Mouse (Mus musculus): Measurements from ENCODE around the gene Lif. TPM values are rescaled to one million over a fixed set of nuclear protein-coding genes. Genes with fewer than 3 reads are reported as not detected.

Lif gene
- total RNA-seq (2023), result 1 to 10 TPM in 1 of 2 experiments, under 1 TPM in 1; 0.77 to 1.3 TPM

DNA sequence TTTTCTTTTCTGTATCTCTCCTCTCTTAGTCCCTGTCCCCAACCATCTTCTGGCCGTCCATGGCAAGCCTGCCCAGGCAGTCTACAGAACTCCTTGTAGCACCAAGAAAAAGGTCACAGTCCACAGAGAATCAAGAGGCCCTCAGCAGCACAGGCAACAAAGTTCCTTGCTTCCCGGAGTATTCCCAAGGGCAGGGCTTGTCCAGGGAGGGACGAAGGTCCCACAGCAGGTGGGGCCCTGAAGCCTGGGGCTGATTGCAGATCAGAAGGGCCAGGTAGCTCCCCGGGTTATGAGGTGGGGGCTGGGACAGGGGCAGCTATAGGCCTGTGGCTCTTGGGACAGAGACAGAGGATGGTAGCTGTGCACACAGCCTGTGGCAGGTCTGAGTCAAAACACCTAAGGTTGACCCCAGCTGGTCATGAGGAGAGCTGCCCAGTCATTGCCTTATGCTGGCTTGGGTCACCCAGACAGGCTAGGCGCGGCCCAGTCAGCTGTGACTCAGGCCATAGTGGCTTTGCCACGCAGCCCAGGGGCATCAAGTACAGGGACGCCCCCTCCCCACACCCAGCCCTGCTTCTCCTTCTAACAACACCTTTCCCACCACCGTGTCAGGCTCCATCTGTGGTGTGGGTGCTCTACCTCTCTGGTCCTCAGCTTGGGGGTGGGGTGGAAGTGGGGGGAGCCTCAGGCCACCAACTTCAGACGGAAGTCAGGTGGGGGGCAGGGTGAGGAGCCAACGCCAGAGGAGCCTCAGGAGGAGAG lies at the start of gene Lif:
Gene Lif (plus strand): TSS at position 712 of the 762 bp plus-strand sequence.

DNA sequence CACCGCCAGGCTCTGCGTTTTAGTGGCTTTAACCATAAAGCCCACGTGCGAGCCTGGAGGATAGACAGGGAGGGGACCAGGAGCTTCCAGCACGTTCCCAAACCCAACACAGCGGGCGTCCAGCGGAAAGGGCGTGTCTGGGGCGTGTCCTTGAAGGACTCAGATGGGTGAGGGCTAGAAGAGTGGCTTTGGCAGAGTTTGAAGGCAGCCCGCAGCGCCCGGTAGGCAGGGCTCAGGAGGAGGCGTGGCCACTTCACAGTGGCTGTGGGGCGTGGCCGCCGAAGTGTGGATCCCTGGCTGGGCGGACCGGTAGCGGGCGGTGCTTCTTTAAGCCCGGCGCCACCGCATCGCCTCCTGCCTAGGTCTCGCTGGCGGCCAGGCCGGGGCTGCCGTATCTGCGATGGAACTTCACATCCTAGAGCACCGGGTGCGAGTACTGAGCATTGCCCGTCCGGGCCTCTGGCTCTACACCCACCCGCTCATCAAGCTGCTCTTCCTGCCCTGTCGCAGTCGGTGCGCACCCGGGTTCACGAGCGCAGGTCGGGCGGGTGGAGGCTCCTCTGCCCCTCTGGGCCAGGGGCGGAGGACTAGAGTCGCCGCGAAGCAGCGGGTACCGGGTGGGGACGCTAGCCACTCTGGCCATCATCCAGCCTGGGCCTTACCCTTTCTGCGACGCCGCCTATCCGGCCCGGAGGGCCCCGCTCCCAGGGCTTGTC lies 39.3 kb upstream of the Lif start, which contains the start of gene Castor1:
Gene Castor1 (plus strand): TSS at position 312 of the 716 bp plus-strand sequence.

DNA sequence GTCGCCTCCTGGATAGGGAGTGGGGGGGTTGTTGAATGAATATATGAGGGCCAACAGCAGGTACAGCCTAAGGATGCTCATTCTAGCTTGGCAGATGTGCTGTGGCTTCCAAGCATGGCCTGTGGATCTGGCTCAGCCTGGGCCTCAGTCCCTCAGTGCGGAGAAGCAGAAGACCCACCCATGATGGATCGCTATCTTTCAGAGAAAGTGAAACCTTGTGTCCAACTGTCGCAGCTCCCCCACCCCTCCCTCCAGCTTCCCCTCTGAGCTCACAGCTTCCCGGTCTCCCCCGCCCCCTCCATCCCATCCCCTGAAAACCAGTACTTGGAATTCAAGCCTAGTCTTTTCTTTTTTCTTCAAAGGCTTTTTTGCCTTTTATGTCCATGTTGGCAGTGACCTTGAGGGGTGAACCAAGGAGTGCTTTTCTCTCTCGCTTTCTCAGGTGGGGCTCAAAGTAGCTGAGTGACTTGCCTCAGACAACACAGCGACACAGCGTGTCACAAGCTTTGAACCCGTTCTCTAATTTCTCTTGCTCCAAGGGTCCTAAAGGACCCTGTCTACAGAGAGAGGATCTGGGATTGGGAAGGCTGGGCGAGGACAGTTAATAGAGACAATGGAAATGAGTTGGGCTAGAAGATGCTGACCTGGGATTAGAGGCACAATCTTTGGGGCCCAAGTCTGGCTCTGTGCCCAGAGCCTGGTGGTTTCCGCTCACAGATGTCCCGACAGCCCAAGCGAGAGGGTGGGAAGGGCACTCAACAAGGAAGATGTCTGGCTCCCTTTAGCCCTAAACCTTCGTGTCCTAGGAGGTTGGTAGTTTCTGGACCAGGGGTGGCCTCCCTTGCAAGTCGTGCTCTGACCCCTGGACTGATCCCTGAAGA lies 21.5 kb upstream of the Lif start, which contains the start of gene Osm:
Gene Osm (plus strand): TSS at position 756 of the 881 bp plus-strand sequence.

Other genes starting within 250 kb of the Lif start
- gene Sec14l4, start 226.1 kb upstream of the Lif start, total RNA-seq (2023), result not detected
- not detected for gene Sec14l3, start 192.7 kb upstream of the Lif start, total RNA-seq (2023)
- gene Mtfp1, start 162.1 kb upstream of the Lif start, total RNA-seq (2023), result 1 to 10 TPM; 1.3 to 1.6 TPM
- gene Sec14l2, start 134.1 kb upstream of the Lif start, total RNA-seq (2023), result 1 to 10 TPM; 1.4 to 1.5 TPM
- 10 to 100 TPM; 23.2 to 26.3 TPM for gene Rnf215, start 122.4 kb upstream of the Lif start, total RNA-seq (2023)
- 1 to 10 TPM; 5.7 to 7.2 TPM for gene Ccdc157, start 97.3 kb upstream of the Lif start, total RNA-seq (2023)
- 10 to 100 TPM; 51.6 to 67.0 TPM for gene Sf3a1, start 97.2 kb upstream of the Lif start, total RNA-seq (2023)
- 10 to 100 TPM; 60.5 to 64.0 TPM for gene Tbc1d10a, start 70.8 kb upstream of the Lif start, total RNA-seq (2023)
- 10 to 100 TPM in 1 of 2 experiments, 1 to 10 TPM in 1; 10.0 to 11.8 TPM for gene Castor1, start 39.3 kb upstream of the Lif start, total RNA-seq (2023)
- 10 to 100 TPM; 10.2 to 11.2 TPM for gene Osm, start 21.1 kb upstream of the Lif start, total RNA-seq (2023)
- gene Hormad2, start 183.5 kb downstream of the Lif start, total RNA-seq (2023), result 1 to 10 TPM; 1.4 to 3.0 TPM

Data from T-cell, adult 66 days (primary cell).